Mouse (Mus musculus) cerebellum, adult 2 months (tissue): ENCODE data around the gene March10.

Experiments used
- CTCF ChIP-seq: fragments of 200-500 bp; IDR thresholded peaks from 2 replicates; pipeline ENCODE4 v1.5.1; 2011; ENCODE audit warnings: low read depth, mild to moderate bottlenecking, control low read depth, low read length, moderate library complexity, borderline replicate concordance; ENCODE audit not compliant: insufficient read depth
- POLR2A ChIP-seq: fragments of 200-500 bp; IDR thresholded peaks from 2 replicates; pipeline ENCODE4 v1.6.1; 2011; ENCODE audit warnings: low read length, control low read depth, borderline replicate concordance; ENCODE audit not compliant: insufficient read depth

GRCm38 (mm10) chr11:105363598-105364385 is 92.7 kb downstream of the March10 start:
- TF ChIP-seq CTCF: no peak
- no peak for TF ChIP-seq POLR2A
